Mouse (Mus musculus) erythroblast, embryonic 14.5 days (primary cell): ENCODE results near the gene Vdr.

Experiments used
- GATA1 ChIP-seq: IDR thresholded peaks from 2 replicates; pipeline ENCODE4 v1.6.1; 2012; ENCODE audit warnings: low read length, inconsistent platforms, mixed read lengths
- TAL1 ChIP-seq: IDR thresholded peaks from 3 replicates; pipeline ENCODE4 v1.6.1; 2012; ENCODE audit warnings: low read length, inconsistent platforms, mixed read lengths

- no peak for TF ChIP-seq GATA1
- TF ChIP-seq TAL1, result no peak
Observed at GRCm38 (mm10) chr15:97843247-97843651, 67.2 kb downstream of the Vdr start.
